Mouse (Mus musculus) kidney, adult 2 months (tissue): Measurements from ENCODE around the gene Ppef1.

ENCODE experiments used
- CTCF ChIP-seq: fragments of 200-500 bp; conservative IDR thresholded peaks from 2 replicates; pipeline ENCODE4 v1.5.1; 2011; ENCODE audit warnings: low read depth, mild to moderate bottlenecking, control low read depth, low read length, moderate library complexity, mixed read lengths; ENCODE audit not compliant: insufficient read depth, insufficient read length
- POLR2A ChIP-seq: fragments of 200-500 bp; IDR thresholded peaks from one replicate; pipeline ENCODE4 v1.6.1; 2011; ENCODE audit warnings: low read depth, low read length, control low read depth

- TF ChIP-seq POLR2A = no peak
- no peak for TF ChIP-seq CTCF
These were observed 30.7 kb upstream of the Ppef1 start for GRCm38 (mm10) chrX:160766233-160766616.
